Mouse (Mus musculus): ENCODE measurements around the gene Mpeg1.

- TF ChIP-seq CTCF (IDR thresholded peaks at IDR 0.05; ENCODE audit: insufficient read depth, low read depth, low read length) (no peak), POLR2A (IDR thresholded peaks at IDR 0.05; ENCODE audit: insufficient read depth, low read depth, low read length) (no peak)
Observed at GRCm38 (mm10) chr19:12498941-12499340, 38.4 kb downstream of the Mpeg1 start.

All from olfactory bulb, adult 2 months (tissue).